Mouse (Mus musculus) CD4-positive helper T cell, adult 2 months (primary cell): ENCODE results near the gene Mbnl1.

Experiments
- DNase-seq: peaks from one replicate; pipeline ENCODE4 v3.0.0-alpha.2; 2012; ENCODE audit warnings: low read depth, missing footprints, low spot score

Gene Mbnl1

DNA sequence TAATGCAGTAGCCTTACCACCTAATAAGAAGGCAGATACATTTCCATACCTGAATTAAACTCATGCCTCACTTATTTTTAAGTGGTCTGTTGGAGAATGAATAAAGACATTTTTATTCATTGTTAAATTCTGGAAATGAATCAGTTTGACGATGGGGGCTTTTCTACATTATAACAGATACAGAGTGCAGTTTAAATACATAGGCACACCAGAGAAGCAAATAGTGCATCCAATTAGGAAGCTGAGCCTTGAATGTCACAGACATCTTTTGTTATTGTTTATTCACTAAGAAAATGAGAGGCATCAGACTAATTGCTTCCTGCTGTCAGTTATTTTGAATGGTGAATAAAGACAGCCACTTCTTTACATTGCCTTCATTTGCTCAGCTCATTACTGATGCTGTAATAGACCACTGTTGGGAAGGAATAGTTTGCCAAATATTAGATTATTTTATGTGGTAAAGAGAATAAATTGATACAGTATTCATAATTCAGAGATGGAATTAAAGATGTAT lies 95.6 kb downstream of the Mbnl1 start:
- DNase-seq = no peak

DNA sequence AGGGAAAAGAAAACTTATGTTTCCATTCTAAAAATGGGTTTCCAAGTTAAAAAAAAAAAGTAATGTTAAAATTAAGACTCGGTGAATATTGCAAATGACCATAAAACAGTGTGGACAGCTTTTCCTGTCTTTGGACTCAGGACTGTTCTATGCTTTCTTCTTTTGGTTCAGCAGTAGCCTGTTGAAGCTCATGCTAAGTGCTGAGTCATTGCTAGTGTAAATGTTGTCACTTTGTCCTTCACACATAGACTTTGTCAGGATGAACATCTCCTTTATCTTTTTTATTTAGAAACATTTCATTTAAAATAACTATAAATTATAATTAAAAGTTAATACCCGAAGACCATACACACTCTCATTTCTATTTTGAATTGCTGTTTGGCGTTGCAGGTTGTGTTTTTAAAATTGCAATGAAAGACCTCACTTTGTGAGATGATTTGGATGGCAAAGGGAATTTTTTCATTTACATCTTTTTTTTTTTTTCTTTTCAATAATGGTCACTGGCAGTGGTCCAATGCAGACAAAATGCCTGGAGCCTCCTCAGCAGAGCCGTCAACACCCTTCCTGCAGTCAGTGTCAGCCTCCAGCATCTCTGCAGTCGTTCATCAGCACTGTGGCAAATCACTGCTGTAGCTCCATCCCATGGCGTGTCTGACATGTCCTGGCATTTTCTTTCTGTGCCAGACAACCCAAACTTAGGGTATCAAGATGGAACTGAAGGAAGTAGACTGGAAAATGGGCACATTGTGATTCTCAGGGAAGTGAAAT lies 96.4 kb downstream of the Mbnl1 start:
- DNase-seq = no peak

DNA sequence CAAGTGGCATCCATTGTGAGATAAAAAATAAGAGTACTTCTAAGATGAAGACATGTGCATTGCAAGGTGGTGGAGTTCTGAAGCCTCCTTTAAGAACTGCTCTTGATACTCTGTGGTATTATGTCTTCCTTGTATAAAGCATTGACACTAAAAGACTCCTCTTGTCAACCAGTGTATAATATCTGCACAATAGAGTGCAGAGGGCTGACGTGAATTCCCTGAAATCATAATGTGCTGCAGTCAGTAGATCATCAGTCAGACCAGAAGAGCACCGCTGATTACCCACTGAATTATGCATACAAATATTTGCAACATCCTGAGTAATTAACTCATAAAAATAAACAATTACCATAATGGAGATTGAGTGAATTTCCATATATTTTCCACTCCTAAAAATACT lies 97.2 kb downstream of the Mbnl1 start:
- DNase-seq = no peak

DNA sequence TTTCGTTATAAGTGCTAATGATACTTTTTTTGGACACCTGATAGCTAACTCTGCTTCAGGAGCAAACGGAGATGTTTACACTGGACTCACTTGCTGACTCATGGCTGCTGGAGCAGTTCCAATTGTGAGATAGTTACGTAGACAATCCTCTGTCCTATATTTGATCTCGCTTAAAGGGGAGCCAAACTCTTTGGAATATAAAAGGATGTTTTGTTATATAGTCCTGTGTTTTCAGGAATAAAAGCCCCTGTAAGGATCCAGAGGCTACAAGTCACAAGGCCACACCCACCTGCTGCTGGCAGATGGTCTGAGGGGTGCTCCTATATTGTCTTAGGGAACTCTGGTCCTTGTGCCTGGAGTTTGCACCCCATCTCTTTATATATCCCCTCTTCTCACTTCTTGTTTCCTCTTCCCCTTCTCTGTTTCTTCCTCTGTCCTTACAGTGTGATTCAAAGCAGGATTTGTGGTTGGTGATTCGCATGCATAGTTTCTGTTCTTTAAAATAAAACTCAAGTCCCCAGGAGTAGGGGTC lies 97.9 kb downstream of the Mbnl1 start:
- no peak for DNase-seq

DNA sequence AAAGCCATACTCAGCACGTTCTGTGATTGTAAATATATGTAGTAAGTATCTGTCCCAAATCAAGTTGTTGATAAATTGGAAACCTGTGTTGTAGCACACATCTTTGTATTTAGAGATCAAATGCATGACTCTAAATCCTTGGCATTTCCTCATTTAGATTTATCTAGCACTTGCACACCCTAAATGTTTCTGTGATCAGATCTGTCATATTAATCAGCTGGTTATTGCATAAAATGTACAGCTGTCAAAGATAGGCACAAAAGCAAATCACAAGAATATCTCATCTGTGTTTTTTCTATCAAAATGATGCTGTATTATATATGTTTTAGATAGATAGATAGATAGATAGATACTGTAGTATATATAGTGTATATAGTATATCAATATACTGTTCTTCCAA lies 98.9 kb downstream of the Mbnl1 start:
- no peak for DNase-seq

DNA sequence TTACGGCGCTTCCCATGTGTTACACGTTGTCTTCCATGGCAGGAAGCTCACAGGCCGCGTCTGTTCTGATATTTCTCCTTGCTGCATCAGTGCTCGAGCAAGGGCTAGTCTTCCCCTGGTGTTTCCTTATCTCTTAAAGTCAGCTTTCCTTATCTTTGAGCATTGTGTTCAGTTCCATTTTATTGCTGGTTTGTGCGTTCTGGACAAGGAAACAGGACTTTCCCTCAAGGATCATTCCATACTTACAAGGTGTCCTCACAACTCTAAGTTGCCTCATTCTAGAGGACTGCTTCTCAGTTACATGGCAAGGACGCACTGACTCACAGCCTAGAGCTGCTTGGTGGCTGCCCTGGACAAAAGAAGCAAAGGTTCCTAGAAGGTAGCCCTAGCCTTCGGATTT lies 101.6 kb downstream of the Mbnl1 start:
- no peak for DNase-seq

DNA sequence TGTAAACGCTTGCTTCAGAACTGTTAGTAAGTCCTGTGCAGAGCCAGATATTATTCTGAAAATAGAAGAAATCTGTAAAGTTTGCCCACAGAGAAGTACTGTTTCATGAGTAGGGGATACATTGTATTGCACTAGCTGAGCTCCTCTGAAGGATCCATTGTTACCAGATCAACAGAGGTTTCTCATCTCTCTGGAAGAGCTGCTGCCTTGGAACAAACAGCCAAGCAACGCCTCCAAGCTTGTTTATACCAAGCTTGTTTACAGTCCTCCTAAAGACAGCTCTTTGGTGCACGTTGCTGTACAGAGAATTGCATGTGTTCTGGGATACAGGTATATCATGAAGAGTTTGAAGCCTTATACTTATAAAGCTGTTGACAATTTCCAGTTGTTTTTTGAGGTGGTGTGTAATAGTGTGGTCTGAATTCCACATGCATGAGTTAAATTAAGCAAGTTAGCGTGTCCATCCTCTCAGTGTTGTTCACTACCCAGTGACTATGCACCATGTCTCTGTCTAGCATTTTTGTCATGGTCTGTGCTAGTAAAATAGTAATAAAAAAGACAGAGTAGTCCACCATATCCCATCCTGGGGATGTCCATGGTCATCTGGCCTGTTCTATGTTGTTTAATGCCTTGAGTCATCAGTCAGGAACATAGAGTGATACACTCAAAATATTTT lies 102.4 kb downstream of the Mbnl1 start:
- DNase-seq = no peak

DNA sequence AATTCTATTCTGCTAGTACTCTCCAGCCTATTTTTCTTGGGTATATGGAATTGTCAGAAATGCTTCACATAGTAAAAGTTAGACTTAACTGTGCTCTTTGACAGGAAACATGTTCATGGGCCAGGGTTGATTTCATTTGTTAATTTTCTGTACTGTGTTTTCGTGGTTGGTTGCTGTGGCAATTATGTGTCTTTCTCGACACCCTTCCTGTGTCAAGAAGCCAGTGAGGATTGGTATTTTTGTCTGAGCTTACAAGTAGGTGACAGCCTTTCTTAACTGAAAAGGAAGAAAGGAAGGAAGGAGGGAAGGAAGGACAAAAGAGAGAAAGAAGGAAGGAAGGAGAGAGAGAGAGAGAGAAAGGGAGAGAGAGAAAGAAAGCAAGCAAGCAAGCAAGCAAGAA lies 103.3 kb downstream of the Mbnl1 start:
- DNase-seq = peak; percentile 45

DNA sequence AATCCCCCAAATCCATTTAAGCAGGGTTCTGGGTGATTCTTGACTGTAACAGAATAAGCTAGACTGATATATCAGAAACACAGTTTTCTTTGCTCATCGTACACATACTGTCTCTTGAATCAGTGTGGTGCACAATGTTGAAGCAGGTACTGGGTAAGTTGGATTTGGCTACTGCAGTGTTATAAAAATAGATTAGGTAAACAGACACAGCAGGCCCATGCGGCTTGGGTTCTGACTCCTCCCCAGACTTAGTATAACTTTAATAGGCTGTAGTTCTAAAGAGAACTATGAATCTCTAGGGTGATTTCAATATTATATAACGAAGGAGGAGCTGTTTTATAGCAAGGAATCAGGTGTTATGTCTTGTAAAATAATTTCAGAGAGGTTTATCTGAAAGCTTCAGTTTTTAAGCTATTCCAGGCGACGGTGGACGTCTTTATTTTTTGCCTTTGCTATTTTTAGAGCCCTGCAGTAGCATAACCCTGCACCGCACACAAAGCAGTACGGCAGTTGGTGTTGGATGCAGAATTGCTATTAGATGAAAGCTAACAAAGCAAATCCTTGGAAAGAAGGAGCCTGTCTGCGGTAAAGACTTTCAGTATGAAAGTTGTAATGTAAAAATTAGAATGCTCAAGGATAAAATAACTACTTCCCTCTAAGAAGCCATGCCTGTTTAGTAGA lies 103.9 kb downstream of the Mbnl1 start:
- DNase-seq = no peak

DNA sequence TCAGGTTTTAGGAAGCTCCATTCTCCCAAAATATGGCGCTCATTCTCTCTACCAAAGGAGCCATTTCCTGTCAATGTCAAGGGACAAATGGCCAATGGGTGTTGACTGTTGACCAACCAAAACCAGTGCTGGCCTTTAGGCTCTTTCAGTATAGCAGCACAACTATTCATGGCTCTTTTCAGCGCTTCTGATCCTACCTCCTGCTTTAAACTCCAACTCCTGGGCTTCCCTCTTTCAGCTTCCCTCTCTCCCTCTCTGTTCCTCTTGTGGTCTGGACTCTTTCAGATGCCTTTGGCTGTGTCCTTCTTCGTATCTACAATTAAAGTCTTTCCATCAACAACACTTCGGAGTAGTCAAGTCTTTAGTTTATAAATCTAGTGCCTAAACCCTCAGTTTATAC lies 107.2 kb downstream of the Mbnl1 start:
- DNase-seq = no peak

DNA sequence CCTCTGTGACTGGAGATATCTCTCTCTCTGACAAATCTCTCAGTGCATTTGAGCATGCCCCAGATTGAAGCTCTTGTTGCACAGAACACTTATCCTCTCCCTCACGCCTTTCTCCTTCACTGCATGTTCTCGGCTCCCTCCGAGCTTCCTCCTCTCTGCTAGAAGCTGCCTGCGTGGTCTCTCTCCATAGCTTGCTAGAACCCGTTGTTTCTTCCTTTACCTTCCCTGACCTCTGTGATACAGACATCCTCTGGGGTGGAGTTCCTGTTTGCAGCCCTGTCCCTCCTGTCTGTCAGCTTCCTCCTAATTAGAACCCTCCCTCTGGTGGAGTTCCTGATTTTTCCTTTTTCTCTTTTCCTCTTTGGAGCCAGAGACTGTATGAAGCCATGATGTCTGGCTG lies 108.1 kb downstream of the Mbnl1 start:
- no peak for DNase-seq

DNA sequence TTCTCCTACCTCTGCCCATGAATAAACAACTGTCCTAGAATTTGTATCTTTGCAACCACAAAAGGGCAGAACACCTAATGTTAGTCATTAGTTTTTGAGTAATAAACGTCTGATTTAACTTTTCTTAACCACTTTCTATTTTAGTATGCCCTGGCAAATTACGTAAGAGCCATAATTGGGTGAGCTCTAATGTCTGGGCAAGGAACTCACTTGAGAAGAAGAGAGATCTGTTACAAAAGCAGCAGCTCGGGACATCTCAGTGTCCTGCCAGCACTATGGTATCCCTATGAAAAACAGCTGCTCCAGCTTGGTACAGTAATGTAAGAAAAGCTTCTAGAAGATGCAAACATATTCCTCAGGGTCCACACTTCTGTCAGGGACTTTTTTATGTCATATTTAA lies 109.5 kb downstream of the Mbnl1 start:
- DNase-seq = no peak

DNA sequence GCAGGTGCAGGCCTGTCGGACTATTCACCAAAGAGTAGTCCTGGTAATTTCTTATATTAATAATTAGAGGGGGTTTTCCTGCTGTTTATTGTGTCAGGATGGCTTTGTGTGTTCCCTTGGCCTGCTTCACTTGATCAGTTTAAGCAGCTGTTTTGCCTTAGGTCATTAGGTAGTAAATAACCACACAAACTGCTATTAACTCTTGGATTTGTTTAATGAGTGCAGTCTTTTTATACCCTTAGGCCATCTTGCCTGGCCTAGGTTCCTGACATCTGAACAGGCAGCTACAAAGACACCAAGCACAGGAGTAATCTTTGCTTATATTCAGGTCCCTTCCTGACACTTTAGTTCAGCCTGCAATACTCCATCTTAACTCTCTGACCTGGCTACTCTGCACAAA lies 110.0 kb downstream of the Mbnl1 start:
- no peak for DNase-seq

DNA sequence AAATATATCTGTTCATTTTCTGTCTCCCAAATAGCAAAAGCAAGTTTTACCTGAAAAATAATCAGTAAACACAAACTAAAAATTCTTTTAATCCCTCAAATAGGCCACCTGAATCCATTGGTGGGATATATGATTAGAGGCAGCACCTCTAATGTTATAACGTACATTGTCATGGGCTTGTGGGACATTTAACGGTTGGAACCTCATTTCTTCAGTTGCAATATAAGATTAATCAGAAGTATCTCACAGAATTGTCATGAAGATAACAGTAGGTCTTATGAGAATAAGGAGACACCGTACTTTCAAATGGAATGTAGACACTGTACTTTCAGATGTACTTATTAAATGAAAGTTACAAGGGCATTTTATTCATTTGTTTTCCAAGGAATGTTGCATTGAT lies 112.1 kb downstream of the Mbnl1 start:
- DNase-seq = no peak

DNA sequence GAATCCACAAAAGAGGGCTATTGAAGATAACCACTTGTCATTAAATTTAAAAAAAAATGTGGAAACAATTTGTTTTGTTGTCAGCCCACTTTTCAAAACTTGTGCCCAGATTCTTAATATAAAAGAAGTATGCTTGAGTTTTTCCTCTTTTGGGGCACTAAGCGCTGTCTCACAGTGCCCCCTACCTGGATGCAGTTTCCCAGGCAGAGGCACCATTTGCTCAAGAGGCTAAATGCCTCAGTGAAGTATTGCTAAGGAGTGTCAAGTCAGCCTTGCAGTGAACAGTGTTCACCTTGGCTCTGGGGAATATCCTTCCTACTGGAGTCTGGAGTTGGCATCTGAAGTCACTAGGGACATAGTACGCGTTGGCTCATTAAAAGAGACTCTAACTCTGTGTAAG lies 113.4 kb downstream of the Mbnl1 start:
- DNase-seq = no peak

DNA sequence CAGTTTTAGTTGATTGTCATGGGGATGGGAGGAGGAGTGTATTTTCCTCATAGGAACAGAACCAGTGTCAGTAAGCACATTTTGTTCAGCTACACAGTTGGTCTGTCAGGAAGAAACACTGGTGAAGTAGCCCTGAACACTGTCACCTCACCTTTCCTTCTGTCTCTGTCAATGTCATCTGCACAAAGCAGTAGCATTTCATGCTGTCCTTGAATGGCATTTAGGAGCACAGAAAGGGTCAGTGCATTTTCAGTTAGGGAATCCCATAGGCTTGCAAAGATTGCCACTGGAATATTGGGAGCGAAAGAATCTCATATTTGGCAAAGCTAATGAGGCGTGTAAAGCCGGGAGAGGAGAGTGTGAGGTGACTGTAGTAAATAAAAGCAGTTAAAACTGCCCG lies 114.5 kb downstream of the Mbnl1 start:
- DNase-seq = no peak

DNA sequence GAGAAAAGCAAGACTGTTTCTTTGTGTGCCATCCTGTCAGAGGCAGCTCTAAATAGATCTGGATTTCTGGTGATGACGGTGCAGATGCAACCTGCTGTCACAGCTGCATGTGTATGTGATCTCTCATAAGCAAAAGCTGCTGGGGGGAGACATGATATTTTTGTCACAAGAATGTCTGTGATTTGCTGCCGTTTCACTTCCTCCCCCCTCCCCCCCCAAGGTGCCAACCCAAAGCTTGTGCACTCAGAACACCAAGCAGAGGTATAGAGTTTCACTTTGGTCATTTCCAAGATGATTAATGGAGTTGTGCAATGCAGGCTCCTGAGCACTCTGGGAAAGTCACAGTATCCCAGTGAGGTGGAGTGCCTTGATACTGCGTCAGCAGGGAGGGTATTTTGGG lies 116.7 kb downstream of the Mbnl1 start:
- no peak for DNase-seq

DNA sequence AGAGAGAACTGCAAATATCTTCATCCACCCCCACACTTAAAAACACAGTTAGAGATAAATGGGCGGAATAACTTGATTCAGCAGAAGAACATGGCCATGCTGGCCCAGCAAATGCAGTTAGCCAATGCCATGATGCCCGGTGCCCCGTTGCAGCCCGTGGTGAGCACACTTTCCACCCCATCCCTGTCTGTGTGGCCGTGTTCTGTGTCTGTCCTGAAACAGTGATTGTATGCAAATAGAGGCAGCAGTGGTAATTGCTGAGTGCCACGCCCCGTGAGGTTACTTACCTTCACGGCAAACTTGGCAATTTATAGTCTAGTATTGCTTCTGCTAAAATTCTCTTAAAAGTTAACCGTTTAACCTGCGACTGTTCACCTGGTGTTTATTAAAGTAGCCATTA lies 123.0 kb downstream of the Mbnl1 start:
- no peak for DNase-seq

DNA sequence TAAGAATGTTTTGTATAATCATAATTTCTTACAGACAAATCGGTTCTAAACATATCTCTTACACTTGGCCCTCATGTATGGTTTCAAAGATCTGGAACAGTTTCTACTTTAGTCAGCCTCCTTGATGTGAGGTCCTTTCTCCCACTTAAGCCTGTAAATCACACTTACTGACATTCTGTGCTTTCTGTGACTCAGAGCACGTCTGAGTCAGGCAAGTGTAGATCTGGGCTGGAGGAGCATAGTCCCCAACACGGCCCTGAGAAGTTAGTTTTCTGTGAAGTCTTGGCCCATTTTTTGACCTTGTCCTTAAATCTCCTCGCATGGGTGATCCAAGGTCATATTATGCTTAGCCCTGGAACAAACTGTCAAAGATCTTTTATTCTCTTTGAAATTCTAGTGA lies 124.4 kb downstream of the Mbnl1 start:
- no peak for DNase-seq

DNA sequence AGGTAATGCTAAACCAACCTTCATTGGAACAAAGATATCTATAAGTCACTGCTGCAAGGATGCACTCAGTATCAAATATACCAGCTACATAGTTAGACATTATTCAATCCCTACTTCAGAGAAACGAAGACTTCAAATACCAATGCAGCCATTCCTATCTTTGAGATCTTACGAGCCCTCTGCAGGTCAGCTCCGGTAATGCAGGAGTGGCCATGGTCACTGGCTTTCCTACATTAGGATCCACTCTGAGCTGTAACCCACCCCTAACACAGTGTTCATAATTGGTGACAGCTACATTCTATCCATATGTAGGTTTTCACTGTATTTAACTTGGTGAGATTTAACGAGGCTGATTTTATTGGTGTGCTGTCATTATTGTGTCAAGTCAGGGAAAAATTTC lies 129.1 kb downstream of the Mbnl1 start:
- DNase-seq = peak; percentile 71

DNA sequence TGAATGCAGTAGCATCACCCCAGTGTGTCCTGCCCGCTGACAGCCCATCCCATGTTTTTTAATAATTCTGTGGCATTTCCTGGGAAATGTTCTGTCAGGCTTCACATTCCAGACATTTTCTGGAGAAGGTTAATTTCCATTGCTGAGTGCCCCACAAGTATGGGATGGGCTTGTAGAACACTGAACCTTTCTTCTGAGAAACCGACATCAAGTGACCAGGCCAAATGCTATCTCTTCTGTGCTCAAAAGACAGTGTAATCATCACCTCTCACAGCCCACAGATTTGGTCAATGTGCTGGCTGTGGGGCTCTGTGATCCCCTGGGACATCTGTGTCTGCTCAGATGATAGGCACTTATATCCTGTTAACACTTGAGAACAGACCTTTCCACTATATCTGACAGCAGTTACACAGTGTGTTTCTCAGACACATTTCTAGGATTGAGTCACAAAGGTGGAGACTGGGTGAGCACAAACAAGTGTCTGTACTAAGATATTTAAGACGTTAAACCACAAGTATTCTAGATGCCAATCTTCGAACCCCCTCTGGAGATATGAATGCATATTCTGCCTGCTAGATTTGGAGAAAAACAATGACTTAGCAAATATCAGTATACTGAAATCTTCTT lies 130.4 kb downstream of the Mbnl1 start:
- peak; percentile 72 for DNase-seq

DNA sequence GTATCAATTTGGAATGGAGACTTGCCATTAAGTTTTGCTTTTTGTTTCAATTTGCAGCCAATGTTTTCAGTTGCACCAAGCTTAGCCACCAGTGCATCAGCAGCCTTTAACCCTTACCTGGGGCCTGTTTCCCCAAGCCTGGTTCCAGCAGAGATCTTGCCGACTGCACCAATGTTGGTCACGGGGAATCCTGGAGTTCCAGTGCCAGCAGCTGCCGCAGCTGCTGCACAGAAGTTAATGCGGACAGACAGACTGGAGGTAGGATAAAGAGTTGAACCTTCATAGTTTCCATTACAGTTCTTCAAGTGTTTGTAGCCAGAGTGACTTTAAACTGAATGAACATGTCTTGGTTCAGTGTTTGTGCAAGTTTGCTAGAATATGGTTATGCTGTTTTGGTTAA lies 131.0 kb downstream of the Mbnl1 start:
- peak; percentile 35 for DNase-seq
